Mouse (Mus musculus) inflammation-experienced regulatory T-cells, adult 6 months (primary cell): Measurements from ENCODE around the gene a. TPM values are rescaled to one million over a fixed set of nuclear protein-coding genes. Genes with fewer than 3 reads are reported as not detected.
A peak's percentile ranks its signal among the peaks of the same experiment; 100 is the strongest.

Experiments
- ATAC-seq: one replicate; pipeline ENCODE4 v1.8.0; 2017
- polyA plus RNA-seq, 3 experiments: library from polyadenylated mRNA; unstranded; fragments of 100-300 nt; shearing (Covaris generic); gene quantifications; one replicate each; pipeline ENCODE4 v1.2.1; 2017

a gene
- not detected for polyA plus RNA-seq

DNA sequence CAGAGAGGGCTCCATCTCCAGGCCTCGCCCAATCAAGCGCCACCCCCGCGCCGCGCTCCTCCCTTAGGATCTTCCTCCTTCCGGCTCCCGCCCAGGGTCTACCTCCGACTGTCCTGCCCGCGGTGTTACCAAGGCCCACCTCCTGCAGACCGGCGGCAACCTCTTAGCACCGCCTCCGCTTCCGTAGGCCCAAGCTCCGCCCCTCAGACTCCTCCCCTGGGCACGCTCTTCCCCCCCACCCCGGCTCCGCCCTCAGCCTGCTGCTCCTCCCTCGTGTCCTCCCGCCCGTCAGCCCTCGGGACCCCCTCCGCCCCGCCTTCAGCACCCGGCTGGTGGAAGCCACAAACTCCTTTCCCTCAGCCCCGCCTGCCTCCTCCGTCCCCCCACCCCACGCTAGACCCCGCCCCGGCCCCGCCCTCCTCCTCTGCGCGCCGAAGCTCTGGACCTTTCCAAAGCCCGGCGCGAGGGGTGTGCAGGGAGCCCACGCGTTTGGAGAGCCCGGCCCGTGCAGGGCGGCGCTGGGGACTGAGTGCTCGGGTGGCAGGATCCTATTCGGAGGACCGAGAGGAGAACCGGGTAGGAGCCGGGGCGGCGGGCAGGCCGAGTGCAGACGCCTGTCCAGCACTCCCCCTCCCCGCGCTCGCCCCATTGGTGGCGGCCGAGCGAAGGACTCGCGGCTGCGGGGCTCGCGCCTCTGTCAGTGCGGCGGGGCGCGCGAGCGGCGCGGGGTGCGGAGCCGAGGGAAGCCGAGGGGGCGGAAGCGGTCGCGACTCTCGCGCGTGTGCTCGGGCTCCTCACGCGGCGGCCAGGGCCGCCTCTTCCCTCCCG, at the start of gene a, which contains the start of gene Raly:
TSS of gene a (plus strand) at position 747 of the 828 bp plus-strand sequence.
TSS of gene Raly (plus strand) at position 441 of the 828 bp plus-strand sequence.
- peak; percentile 81 for ATAC-seq

DNA sequence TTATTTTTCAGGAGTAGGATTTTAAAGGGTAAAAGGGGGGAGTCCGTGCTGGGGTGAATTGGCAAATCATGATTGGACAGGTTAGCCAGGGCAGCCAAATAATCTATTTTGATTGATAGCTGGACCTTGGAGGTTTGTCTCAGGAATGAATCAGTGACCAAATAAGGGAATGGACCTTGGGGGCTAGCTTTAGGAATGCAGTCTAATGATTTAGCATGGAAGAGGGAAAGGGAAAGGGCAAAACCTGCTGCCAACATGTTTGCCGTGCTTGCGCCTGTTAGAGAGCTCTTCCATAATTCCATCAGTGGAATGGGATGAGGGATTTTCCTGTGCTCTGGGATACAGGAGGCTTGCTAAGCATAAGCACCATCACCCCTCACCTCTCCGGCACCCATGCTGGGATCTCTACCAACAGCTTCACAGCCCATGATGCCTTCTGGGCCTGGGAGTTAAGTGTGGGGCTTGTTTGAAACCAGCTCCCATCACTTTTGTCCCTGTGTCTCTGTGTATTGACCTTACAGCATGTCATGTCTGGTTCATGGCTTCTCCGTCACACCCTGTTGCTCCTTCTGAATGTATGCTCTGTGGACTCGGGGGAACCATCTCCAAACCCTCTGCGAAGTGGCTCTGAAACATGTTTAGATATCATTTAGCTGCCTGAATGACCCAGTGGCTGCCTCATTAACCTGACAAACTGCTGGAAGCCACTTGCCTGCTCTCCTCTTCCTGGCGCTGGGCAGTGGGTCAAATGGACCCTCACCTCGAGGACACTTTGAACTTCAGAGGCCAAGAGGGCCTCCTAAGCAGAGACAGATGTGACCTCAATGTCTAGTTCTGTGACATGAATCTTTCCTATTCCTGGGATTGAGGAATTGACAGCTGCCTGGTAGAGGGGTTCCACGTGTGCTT, 48.0 kb upstream of the a start:
- ATAC-seq: no peak

DNA sequence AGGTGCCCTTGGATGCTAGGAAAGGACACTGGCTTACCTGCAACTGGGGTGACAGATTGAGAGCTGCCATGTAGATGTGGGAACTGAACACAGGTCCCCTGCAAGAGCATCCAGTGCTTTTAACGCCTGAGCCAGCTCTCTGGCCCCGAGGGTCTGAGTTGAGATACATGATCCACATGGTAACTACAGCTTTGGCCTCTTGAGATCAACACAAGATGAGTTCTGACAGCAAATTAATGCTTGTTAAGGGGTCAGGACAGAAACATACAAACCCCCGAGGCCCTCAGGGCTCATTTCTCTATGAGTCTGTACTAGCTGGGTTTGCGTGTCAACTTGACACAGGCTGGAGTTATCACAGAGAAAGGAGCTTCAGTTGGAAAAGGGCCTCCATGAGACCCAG, 47.3 kb upstream of the a start:
- no peak for ATAC-seq

DNA sequence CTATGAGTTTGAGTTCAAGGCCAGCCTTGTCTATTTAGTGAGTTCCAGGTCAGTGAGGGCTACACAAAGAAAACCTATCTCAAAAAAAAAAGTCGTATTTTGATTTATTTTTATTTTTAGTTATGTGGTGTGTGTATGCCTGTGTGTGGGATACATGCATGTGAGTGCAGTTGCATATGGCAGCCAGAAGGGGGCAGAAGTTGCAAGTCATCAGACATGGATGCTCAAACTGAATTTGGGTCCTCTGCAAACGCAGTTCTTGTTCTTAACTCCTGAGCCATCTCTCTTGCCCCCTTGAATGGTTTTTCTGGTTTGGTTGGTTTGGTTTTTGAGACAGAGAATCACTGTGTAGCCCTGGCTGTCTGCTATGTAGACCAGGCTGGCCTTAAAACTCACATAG, 42.8 kb upstream of the a start:
- ATAC-seq: no peak

DNA sequence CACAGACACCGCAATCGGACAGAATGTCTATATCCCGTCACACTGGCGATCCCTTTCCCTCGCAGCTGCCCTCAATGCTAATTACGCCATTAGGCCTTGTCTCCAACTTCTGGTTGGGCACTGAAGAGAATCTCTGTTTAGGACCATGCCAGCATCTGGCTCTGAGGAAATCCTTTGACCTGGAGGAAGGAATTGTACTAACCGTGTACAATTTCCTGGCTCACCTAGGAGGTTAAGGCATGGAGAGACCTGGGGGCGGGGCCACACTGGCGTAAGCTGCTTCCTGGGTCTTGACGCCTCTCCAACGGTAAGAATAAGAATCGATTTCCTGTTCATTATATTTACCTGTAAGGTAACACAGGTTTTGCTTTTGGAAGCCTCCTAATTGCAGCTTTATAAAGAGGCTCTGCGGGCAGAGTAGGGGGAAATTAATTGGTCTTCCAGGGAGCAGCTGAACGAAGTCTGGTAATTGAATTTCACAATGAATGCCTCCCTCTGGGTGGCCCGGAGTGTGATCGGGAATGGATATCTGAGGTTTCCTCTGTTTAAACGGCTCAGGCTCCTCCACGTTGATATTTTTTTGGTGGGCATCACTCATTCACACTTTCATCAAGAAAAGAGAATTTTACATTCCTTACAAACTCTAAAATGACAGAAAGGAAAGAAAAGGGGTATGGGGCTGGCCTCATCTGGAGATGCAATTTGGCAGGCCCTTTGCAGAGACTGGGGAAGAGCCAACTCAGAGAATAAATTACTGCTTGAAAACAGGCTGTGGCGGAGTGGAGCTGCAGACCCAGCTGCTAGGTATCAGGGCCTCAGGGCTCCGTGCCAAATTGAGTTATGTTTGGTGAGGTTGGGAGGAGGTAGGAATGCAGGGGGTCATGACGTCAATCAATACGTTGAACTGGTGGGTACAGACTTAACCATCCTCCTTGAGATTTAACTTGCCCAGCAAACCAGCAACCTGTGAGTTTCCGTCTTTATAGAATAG, 41.9 kb upstream of the a start:
- ATAC-seq: no peak

DNA sequence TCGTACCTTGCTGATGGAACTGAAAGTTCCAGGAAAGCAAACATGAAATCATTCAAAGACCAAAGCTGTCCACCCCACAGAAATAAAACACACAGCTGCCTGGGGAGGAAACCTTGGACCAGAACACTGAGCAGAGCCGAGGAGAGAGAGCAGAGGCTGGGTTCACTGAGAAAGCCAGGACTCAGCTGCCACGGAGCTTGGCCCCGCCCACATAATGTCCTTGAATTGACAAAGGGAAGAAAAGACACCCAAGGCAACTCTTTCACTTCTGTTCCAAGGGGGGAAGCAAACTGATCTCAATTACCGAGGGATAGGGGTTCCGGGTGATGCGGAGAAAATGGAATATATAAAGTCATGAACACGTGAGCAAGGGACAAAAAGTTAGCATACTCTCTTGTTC, 39.3 kb upstream of the a start:
- no peak for ATAC-seq

DNA sequence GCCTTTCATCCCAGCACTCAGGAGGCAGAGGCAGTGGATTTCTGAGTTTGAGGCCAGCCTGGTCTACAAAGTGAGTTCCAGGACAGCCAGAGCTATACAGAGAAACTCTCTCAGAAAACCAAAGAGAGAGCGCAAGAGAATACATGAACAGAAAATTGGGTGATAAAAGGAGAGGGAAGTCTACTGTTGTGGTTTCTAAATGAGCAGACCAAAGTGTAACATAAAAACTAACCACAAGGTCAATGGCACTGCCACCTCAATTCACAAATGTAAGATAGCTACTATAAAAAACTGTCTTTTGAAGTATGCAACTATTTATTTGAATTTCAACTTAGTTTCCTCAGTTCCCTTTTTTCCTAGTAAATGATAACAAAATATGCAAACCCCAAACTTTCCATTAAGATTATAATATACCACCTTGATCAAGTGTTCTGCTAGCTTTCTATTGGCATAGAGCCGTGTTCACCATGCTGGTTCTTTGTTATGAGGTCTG, 37.1 kb upstream of the a start:
- ATAC-seq: no peak

DNA sequence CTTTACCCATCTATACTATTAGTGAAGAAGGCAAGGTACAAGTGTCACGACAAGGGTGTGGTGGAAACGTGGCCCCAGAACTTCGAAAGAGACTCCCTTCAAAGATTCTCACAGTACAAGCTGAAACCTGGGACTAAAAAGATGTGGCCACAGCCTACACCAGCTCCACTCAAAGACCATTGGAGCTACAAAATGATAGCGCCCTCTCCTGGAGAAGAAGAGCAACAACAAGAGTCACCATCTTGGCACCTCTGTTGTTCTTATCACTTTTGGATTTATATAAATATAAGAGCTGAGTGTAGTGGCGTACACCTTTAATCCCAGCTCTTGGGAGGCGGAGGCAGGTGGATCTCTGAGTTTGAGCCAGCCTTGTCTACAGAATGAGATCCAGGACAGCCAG, 35.4 kb upstream of the a start:
- no peak for ATAC-seq

DNA sequence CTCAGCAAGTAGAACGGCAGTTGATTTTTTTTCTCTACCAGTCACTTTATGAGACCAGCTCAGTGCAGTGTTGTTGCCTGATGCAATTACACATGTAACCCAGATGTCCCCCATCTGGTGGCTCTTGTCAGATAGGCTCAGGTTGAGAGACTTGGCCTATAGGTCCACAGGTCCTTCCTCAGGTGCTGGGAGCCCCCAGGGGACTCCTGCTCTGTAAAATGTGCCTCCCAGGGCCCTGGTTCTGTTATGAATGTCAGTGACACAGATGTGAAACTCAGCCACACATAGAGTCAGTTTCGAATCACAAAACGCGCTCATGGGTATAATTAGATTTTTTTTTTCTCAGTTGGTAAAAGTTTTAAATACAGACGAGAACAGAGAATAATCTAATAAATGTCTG, 33.5 kb upstream of the a start:
- ATAC-seq: no peak

DNA sequence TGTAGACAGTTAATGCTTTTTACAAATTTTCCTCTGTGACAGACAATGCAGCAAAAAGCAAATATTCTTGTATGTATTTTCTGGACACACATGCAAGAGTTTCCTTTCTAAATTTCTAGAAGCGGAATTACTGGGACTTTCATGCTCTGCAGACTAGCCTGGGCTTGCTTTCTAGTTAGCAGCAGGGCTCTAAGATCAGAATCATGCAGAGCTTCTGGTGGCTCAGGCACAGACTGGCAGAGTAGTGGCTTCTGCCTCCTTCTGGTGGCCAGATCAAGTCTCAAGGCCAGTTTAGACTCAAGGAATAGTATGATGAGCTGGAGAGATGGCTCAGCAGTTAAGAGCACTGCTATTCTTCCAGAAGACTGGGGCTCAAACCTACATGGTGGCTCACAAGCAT, 32.7 kb upstream of the a start:
- no peak for ATAC-seq

DNA sequence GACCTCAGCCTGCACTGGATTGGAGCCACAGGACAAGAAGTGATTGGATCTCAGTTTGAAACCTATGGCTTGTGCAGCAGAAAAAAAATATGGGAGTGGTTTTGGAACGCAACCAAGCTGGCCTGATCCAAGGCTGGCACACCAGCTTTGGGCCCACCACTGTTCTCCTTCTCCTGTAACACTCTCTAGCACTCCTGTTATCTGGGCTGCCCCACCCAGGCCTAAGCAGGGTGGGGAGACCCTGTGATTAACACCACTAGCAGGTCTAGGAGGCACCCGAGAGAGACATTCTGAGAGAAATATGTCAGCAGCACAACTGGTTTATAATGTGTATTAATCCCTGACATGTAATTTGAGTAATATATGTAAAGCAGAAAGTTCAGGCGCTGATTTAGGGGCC, 28.0 kb upstream of the a start:
- no peak for ATAC-seq

DNA sequence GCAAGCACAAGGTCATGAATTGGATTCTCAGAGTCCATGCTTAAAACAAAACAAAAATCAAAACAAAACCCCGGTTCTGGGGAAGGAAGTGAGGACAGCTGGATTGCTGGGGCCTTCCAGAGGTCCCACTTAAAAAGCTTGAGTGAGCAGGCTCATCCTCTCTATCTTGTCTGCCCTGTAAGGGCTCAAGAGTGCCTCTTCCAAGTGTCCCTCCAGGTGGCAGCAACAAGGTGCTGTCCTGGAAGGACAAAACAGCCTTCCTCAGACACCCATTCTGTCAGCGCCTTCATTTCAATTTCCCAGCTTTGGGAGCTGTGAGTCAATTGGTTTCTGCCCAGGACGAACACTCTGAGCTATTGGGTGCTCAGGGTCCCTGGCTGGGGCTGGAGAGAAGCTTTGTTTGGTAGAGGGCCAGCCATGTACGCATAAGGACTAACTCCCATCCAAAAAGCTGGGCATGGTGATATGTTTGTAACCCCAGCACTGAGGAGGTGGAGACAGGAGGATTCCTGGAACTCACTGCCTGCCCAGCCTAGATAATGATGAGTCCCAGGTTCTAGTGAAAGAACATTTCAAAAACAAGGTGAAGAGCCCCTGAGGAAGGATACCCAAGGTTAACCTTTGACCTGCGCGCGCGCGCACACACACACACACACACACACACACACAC, 26.2 kb upstream of the a start:
- no peak for ATAC-seq

DNA sequence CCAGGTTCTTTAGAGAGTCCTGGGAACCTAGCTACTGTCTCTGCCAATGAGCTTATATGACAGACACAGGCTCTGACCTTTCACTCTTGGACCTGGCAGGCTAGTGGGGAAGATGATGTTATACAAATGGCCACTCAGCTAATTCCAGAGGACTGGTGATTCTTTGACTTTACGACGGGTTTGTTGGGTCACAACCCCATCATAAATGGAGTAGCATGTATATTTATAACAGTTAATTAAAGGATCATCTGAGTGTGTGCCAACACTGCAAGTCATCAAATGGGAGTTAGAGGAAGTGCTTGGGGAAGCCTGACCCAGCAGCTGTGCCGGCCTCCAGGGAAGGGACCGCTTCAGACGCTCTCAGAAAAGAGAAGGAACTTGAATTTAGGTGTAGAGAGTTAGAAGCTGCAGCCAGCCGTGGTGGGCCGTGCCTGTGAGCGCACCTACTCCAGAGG, 25.6 kb upstream of the a start:
- ATAC-seq: no peak

DNA sequence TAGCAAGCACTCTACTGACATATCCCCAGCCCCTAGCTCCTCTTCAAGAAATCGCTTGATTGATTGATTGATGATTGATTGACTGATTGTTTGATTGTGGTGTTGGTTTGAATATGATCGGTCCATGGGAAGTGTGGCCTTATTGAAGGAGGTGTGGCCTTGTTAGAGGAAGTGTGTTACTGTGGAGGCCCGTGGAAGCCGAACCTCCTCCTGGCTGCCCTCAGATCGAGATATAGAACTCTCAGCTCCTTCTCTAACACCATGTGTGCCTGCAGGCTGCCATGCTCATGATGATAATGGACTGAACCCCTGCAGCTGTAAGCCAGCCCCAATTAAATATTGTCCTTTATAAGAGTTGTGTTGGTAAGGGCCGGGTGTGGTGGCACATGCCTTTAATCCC, 24.2 kb upstream of the a start:
- no peak for ATAC-seq

DNA sequence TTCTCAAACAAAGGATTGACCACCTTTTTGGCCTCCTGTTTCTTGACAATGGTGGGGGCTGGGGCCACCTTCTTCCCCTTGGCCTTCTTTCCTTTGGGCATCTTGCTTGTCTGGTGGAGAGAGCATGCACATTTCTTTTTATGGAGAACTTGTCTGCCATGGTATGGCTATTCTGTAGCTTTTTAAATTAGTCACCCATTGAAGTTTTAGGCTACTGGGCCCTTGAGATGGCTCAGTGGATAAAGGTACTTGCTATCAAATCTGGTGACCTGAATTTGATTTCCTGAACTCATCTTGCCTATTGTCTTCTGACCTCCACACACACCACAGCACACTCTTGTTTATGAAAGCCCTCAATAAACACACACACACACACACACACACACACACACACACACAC, 21.3 kb upstream of the a start, which contains the start of gene Gm14214:
TSS of gene Gm14214 (minus strand) at position 101 of the 400 bp plus-strand sequence.
- ATAC-seq: no peak

DNA sequence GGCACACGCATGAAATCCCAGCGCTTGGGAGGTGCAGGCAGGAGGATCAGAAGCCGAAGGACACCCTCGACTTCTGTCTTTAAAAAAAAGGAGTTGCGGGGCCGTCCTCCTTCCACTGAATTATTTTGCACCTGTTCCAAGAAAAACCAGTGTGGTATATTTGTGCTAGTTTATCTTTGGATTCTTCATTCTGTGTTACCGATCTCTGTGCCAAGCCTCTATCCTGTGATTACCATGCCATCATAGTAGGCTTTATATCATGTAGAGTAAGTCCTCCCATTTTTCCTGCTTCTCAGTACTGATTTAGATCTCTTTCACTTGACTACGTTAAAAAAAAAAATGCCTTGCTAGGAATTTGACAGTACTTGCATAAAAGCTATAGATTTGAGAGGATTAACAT, 19.6 kb upstream of the a start:
- no peak for ATAC-seq

DNA sequence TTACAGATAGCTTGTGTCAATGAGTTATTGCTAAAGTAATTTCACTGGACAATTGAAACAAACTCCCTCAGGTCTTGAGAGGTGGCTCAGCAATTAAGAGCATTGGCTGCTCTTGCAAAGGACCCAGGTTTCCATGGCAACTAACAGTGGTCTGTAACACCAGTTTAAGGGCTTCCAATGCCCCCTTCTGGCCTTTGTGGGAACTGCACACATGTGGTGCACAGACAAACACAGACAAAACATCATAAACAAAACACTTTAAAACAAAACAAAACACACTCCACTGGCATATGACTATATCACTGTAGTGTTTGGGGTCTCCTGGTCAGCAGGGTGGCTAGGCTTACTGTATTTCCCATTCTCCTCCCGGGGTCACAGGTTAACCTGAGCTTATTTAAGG, 17.2 kb upstream of the a start:
- ATAC-seq: no peak

DNA sequence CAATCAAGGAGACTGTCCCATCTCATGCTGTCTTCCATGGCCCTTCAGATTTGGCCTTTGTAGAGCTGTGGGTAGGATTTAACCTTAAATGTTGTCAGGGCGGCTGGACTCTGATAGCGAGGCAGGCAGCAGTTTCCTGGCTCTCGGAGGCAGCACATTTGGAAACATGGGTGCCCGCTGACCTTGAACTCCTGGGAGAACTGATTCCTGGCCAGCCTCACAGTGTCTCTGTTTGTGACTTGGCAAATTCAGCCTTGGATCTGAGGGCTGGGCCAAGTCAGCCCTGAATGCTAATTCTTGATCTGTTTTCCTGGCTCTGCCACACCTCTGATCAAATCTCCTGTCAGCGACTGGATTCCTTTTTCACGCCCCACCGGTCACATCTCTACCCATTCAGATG, 14.7 kb upstream of the a start:
- no peak for ATAC-seq

DNA sequence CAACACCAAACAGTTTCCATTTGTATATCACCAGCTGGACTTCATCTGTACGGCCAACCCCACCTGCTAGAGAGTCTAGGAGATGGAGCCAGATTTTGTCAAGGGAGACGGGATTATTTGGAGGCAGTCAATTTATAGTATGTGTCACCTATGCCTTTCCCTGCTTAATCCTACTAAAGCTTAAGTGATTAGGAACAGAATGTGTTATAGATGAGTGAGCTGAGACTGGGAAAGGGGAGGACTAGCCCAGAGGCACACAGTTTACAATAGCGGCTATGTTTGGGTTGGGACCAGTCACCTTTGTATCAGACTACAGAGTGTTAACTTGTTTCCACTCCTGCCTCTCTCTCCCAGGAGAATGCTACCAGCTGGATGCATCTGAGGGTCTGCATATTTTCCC, 11.6 kb upstream of the a start:
- no peak for ATAC-seq

DNA sequence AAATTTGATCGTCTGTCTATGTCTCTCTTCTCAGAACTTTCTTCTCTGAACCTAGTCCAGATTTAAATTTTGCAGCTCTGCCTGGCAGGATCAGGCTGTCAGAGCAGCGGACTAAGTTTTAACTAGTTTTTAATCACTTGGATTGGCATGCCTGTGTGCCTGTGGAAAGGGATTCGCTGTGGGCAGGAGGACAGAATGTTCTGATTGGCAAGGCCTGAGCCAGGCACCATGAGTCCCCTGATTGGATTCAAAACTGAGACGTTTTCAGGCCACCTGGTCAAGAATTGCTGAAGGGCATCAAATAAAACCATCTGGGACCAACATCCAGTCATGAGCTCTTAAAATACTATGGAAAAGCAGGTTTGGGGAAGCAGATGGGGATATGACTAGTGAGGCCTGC, 8.8 kb upstream of the a start:
- ATAC-seq: no peak

DNA sequence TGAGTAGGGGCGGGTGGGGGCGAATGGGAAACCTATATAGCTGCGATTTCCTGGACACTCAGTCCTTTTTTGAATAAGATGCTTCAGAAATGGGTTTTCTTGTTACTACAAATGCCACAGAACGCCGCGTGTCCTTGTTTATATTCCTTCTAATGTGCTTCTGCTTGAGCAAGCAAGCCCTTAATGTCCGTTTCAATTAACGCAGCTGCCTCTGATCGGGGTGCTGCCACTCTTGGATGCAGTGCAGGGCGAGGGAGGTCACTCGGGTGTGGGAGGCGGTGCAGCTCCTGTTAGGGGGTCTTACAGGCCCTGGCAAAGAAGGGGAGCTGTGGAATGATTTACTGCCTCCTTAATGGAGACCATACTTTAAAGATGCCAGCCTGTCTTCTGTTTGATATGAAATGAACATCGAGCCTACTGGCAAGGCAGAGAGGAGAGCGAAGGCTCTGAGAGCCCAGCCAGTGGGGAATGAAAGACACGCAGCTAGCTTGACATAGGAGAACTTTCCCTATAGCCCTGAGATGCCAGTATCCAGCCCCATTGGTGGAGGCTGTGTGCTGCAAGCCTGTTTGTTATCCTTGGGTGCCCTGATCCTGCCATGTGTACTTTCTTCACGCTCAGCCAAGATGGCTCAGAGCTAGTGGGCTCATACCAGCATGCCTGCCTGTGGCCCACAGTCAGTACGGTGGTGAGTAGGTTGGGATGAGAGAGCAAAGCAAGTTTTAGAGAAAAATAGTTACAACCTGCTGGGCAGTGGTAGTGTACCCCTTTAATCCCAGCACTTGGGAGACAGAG, 8.1 kb upstream of the a start:
- no peak for ATAC-seq
